26 mouse cellular contexts compared by ENCODE assay signal in genomic region chr2:42370180-42371101, GRCm38 (mm10).
"Had no signal": no experiment of that assay in that cellular context is flagged by ENCODE, and none has a peak within 500 bp of the region (broad histone marks: within the 10 kb centered on the region; RNA-seq: fewer than 3 reads in every experiment).

No protein-coding gene starts in this region.

- H3K27me3 ChIP-seq: heart, embryonic 13.5 days; heart, embryonic 15.5 days; intestine, embryonic 15.5 days; limb, embryonic 12.5 days; liver, embryonic 12.5 days had no signal

- H3K9me3 ChIP-seq: heart, embryonic 13.5 days; heart, embryonic 15.5 days; intestine, embryonic 15.5 days; limb, embryonic 10.5 days; limb, embryonic 12.5 days; liver, embryonic 12.5 days had no signal

- DNase-seq: gastrocnemius, postnatal 14 days; gastrocnemius, postnatal 36 days; heart, adult 11 months; heart, adult 2 months; heart, postnatal 14 days; heart, postnatal 36 days; kidney, adult 18-20 months; kidney, adult 8-10 months; kidney, postnatal 10 days; kidney, postnatal 25 days; kidney, postnatal 4 days; liver had no signal

- H3K36me3 ChIP-seq: heart, embryonic 13.5 days; heart, embryonic 15.5 days; intestine, embryonic 15.5 days; limb, embryonic 10.5 days; limb, embryonic 12.5 days; liver, embryonic 12.5 days had no signal

- H3K4me2 ChIP-seq: heart, embryonic 11.5 days; heart, embryonic 13.5 days; heart, embryonic 15.5 days; hindbrain, embryonic 14.5 days; intestine, embryonic 15.5 days; limb, embryonic 12.5 days; liver, embryonic 12.5 days had no signal

- H3K9ac ChIP-seq: heart, embryonic 13.5 days; heart, embryonic 15.5 days; hindbrain, embryonic 14.5 days; intestine, embryonic 15.5 days; limb, embryonic 12.5 days; liver, embryonic 12.5 days; liver, embryonic 14.5 days had no signal

- H3K4me3 ChIP-seq: heart, adult 2 months; heart, embryonic 13.5 days; heart, embryonic 15.5 days; intestine, embryonic 15.5 days; layer of hippocampus, adult 2 months; left cerebral cortex, adult 2 months; limb, embryonic 10.5 days; limb, embryonic 12.5 days; liver, embryonic 12.5 days had no signal

- H3K27ac ChIP-seq: heart, adult 2 months; heart, embryonic 13.5 days; heart, embryonic 15.5 days; hindbrain, embryonic 14.5 days; intestine, embryonic 15.5 days; layer of hippocampus, adult 2 months; left cerebral cortex, adult 2 months; limb, embryonic 10.5 days; limb, embryonic 12.5 days; liver, embryonic 12.5 days; liver, embryonic 14.5 days had no signal

- H3K4me1 ChIP-seq: heart, embryonic 13.5 days; heart, embryonic 15.5 days; intestine, embryonic 15.5 days; limb, embryonic 10.5 days; limb, embryonic 12.5 days; liver, embryonic 12.5 days had no signal

- ATAC-seq: hindbrain, embryonic 16.5 days; inflammation-experienced regulatory T-cells, adult 6 months; intestine, embryonic 15.5 days; intestine, postnatal 0 days; liver, embryonic 12.5 days had no signal
